Mouse (Mus musculus) kidney, adult 2 months (tissue): ENCODE data around the gene Trio.

Experiments used
- CTCF ChIP-seq: fragments of 200-500 bp; conservative IDR thresholded peaks from 2 replicates; pipeline ENCODE4 v1.5.1; 2011; ENCODE audit warnings: low read depth, mild to moderate bottlenecking, control low read depth, low read length, moderate library complexity, mixed read lengths; ENCODE audit not compliant: insufficient read depth, insufficient read length
- POLR2A ChIP-seq: fragments of 200-500 bp; IDR thresholded peaks from one replicate; pipeline ENCODE4 v1.6.1; 2011; ENCODE audit warnings: low read depth, low read length, control low read depth

GRCm38 (mm10) chr15:27715331-27715730, 310.3 kb downstream of the Trio start:
- peak; percentile 53 for TF ChIP-seq CTCF
- no peak for TF ChIP-seq POLR2A
